Mouse (Mus musculus): ENCODE results near the gene Fam204a.

Gene Fam204a

DNA sequence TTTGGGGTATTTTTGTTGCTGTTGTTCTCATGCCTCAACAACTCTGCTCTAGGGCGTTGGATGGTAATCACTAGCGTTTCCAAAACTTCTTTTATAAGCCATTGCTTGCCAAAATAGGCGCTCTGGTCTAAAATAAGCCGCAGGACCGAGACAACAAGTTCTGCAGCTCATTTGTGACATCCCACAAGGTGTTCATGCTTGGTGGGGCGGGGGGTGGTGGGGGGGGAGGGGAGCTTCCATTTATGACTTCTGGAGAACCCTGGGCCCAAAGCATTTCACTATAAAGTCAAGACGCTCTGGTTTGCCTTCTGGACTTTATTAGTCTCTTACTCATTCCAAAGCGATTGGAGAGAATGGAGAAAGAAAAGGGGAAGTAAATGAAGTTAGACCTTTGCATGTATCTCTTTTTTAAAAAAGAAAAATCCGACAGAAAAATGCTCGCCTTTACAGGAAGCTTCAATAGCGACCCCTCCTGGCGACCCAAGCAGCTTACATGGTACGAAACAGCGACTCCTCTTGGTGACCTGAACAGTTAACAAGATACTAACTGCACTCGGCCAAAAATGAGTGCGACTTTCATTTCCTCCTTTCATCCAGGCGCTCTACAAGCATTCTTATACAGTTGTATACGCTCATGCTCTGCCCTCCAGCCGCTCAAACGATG is 65.8 kb downstream of the Fam204a start:
- DNase-seq (ENCODE audit: low spot score in 2 of 2), result peak in 1 of 2 experiments; percentile 44

DNA sequence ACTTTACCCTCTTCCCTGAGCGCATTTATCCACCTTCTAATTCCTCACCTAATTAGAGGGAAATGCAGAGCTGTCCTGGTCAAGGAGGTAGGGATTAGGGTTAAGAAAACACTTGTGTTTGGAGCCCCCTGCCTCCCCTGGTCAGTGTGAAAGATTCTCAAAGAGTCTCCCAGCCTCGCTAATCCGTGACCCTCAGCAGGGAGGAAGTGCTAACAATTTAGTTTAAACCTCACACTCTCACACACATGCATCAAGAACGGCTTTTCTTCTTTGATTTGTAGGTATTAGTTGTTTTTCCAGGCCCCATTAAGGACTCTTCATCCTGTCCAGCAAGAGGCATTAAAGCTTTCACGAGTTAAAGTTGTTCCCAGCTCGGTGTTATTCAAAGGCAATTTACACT is 66.7 kb downstream of the Fam204a start:
- DNase-seq (ENCODE audit: low spot score in 2 of 2), result no peak

DNA sequence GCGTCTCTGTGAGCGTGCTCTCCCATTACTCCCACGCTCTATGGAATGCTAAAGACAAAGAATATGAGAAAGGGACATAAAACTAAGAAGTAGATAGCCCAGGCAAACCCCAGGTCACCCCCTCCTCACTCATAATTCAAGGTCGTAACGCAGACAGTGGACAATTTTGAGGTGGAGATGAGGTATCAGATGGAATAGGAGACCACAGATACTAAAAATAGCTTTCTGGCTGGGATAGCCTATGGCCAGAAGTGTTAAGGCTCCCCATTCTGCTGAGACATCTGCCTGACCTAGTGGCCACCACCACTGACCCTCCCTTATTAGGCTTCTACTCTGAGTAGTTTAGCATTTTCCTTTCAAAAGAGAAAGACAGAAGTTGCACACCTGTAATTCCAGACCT is 71.2 kb downstream of the Fam204a start:
- no peak for DNase-seq (ENCODE audit: low spot score in 2 of 2)

DNA sequence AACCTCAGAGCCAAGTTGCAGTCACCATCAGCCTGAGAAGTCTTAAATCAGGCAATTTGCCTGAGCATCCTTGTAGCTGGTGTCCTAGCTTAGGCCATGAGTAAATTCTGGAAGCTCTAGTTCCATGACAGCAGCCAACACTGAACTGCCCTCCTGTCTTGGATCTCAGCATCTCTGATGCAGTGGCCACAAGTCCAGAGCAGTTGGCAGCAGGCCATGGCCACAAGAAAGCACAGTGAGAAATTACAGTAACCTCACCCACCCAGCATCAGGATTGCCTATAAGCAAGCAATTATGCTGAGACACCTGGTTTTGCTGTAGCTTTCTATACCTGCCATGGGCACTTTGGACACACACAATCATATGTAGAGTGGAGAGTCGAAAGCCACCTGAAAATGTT is 73.4 kb downstream of the Fam204a start:
- DNase-seq (ENCODE audit: low spot score in 2 of 2), result no peak

DNA sequence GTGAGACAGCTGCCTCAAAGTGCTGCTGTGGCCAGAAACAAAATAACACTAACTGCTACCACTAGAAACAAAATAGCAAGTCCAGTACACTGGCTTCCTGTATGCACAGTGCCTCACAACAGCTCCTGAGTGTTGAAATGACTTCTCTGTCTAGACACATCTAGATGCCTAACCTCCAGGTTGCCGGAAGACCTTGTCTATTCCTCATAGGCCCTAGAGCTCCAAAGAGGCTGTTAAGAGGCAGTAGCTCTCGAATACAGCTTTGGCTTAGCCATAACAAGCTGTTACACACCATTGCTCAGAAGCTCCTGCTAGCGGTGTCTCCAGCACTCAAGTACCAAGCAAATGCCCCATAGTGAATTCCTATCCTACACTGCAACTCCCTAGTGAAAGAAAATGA is 76.4 kb downstream of the Fam204a start:
- no peak for DNase-seq (ENCODE audit: low spot score in 2 of 2)

DNA sequence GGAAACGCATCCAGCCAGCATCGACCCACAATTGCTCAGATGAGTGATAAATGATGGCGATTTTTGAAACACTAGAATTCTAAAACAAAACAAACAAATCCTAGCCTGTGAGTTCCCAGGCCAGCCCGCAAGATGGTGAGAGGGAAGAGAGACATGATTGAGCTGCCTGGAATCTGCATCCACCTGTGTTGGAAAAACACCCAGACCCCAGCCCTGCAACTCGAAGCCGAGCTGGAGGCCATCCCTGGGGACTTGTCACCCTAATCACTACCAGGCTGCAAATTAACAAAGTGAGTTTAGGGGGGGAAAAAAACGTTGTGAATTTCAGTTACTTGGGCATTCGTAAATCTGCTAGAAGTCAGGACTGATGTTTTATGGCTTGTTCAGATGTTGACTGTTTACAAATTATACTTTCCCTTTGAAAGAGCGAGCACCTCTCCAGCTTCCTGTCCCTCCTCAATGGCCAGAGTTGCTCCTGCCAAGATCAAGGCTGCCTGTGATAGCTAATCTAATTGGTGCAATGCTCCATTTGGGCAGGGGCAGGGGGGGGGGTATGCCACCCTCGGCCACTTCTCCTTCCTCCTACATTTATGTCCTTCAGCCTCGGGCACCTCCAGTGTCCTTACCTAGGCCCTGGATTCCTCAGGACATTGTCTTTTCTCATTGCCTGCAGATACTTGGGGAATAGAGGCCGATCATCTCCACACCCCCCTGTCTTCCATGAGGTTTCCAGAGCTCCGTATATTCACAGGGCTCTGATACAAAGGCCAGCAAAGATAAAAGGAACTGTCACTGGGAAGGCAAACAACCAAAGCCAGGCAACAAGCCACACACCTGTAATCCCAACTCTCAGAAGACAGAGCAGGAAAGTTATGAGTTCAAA is 77.2 kb downstream of the Fam204a start:
- DNase-seq (ENCODE audit: low spot score in 2 of 2), result no peak

Data from right cerebral cortex, postnatal 10 days (tissue).